Mouse (Mus musculus): ENCODE results near the gene Cd83. TPM values are rescaled to one million over a fixed set of nuclear protein-coding genes. Genes with fewer than 3 reads are reported as not detected.

The Cd83 gene
- total RNA-seq, 1 experiment: 0.76 TPM

- H3K9ac ChIP-seq (ENCODE audit: insufficient read depth, low read depth, low read length, poor library complexity, severe bottlenecking): no peak overlapping the region
- no peak for TF ChIP-seq ZC3H11A (IDR thresholded peaks at IDR 0.05; ENCODE audit: borderline replicate concordance, low read depth, low read length)
- TF ChIP-seq HCFC1 (IDR thresholded peaks at IDR 0.05; ENCODE audit: borderline replicate concordance, insufficient read depth, low read length): no peak
- TF ChIP-seq CHD2 (IDR thresholded peaks at IDR 0.05; ENCODE audit: low read depth, low read length): no peak
- no peak for TF ChIP-seq MAFK (IDR thresholded peaks at IDR 0.05; ENCODE audit: insufficient read depth, low read depth, low read length)
- TF ChIP-seq ZNF384 (IDR thresholded peaks at IDR 0.05; ENCODE audit: low read depth, low read length): no peak
- peaks cover 0 to 8% of the 10 kb centered on the region in 2 experiments; a peak in 1 of 4 replicates for H3K4me1 ChIP-seq (ENCODE audit: control insufficient read depth in 2 of 2, insufficient read depth in 2 of 2, low read length in 2 of 2, poor library complexity in 1 of 2)
- DNase-seq (ENCODE audit: low read depth, low spot score): no peak
- no peaks in the 10 kb centered on the region for H3K36me3 ChIP-seq (ENCODE audit: control insufficient read depth, insufficient read depth, low read length, poor library complexity, severe bottlenecking)
- H3K4me3 ChIP-seq (ENCODE audit: insufficient read depth in 1 of 2, low read depth in 1 of 2, low read length in 2 of 2, poor library complexity in 1 of 2, severe bottlenecking in 1 of 2): no peak overlapping the region
- H3K9me3 ChIP-seq (ENCODE audit: control insufficient read depth, insufficient read depth, low read depth, low read length): no peaks in the 10 kb centered on the region
- no peak overlapping the region for H3K27ac ChIP-seq (ENCODE audit: insufficient read depth, low read depth, low read length, poor library complexity, severe bottlenecking)
- in situ Hi-C loops (cut with MboI; ENCODE audit: low sequenced_read_pairs in 2 of 2, unreplicated experiment in 2 of 2): no loop called here
Observed at GRCm38 (mm10) chr13:43766786-43767680, 17.5 kb upstream of the Cd83 start.

- no peaks in the 10 kb centered on the region for H3K9me3 ChIP-seq (ENCODE audit: control insufficient read depth, insufficient read depth, low read depth, low read length)
- H3K9ac ChIP-seq (ENCODE audit: insufficient read depth, low read depth, low read length, poor library complexity, severe bottlenecking): no peak overlapping the region
- DNase-seq (ENCODE audit: low read depth, low spot score): no peak
- TF ChIP-seq ZC3H11A (IDR thresholded peaks at IDR 0.05; ENCODE audit: borderline replicate concordance, low read depth, low read length) (no peak), MAFK (IDR thresholded peaks at IDR 0.05; ENCODE audit: insufficient read depth, low read depth, low read length) (no peak), ZNF384 (IDR thresholded peaks at IDR 0.05; ENCODE audit: low read depth, low read length) (no peak), HCFC1 (IDR thresholded peaks at IDR 0.05; ENCODE audit: borderline replicate concordance, insufficient read depth, low read length) (no peak), CHD2 (IDR thresholded peaks at IDR 0.05; ENCODE audit: low read depth, low read length) (no peak)
- H3K27ac ChIP-seq (ENCODE audit: insufficient read depth, low read depth, low read length, poor library complexity, severe bottlenecking): no peak overlapping the region
- H3K4me1 ChIP-seq (ENCODE audit: control insufficient read depth in 2 of 2, insufficient read depth in 2 of 2, low read length in 2 of 2, poor library complexity in 1 of 2): peaks cover 0 to 2% of the 10 kb centered on the region in 2 experiments; a peak in 1 of 4 replicates
- H3K4me3 ChIP-seq (ENCODE audit: insufficient read depth in 1 of 2, low read depth in 1 of 2, low read length in 2 of 2, poor library complexity in 1 of 2, severe bottlenecking in 1 of 2): no peak overlapping the region
- in situ Hi-C loops (cut with MboI; ENCODE audit: low sequenced_read_pairs in 2 of 2, unreplicated experiment in 2 of 2): no loop called here
- H3K36me3 ChIP-seq (ENCODE audit: control insufficient read depth, insufficient read depth, low read length, poor library complexity, severe bottlenecking): no peaks in the 10 kb centered on the region
Observed at GRCm38 (mm10) chr13:43773020-43773419, 11.6 kb upstream of the Cd83 start.

- DNase-seq (ENCODE audit: low read depth, low spot score): no peak
- in situ Hi-C loops (cut with MboI; ENCODE audit: low sequenced_read_pairs in 2 of 2, unreplicated experiment in 2 of 2): no loop called here
- no peak overlapping the region for H3K4me3 ChIP-seq (ENCODE audit: insufficient read depth in 1 of 2, low read depth in 1 of 2, low read length in 2 of 2, poor library complexity in 1 of 2, severe bottlenecking in 1 of 2)
- no peak overlapping the region for H3K27ac ChIP-seq (ENCODE audit: insufficient read depth, low read depth, low read length, poor library complexity, severe bottlenecking)
- no peaks in the 10 kb centered on the region for H3K36me3 ChIP-seq (ENCODE audit: control insufficient read depth, insufficient read depth, low read length, poor library complexity, severe bottlenecking)
- H3K9ac ChIP-seq (ENCODE audit: insufficient read depth, low read depth, low read length, poor library complexity, severe bottlenecking): no peak overlapping the region
- H3K9me3 ChIP-seq (ENCODE audit: control insufficient read depth, insufficient read depth, low read depth, low read length): no peaks in the 10 kb centered on the region
- no peak for TF ChIP-seq HCFC1 (IDR thresholded peaks at IDR 0.05; ENCODE audit: borderline replicate concordance, insufficient read depth, low read length)
- no peak for TF ChIP-seq ZNF384 (IDR thresholded peaks at IDR 0.05; ENCODE audit: low read depth, low read length)
- TF ChIP-seq ZC3H11A (IDR thresholded peaks at IDR 0.05; ENCODE audit: borderline replicate concordance, low read depth, low read length): no peak
- no peak for TF ChIP-seq MAFK (IDR thresholded peaks at IDR 0.05; ENCODE audit: insufficient read depth, low read depth, low read length)
- TF ChIP-seq CHD2 (IDR thresholded peaks at IDR 0.05; ENCODE audit: low read depth, low read length): no peak
- H3K4me1 ChIP-seq (ENCODE audit: control insufficient read depth in 2 of 2, insufficient read depth in 2 of 2, low read length in 2 of 2, poor library complexity in 1 of 2): peaks cover 0 to 2% of the 10 kb centered on the region in 2 experiments; a peak in 1 of 4 replicates
Observed at GRCm38 (mm10) chr13:43773965-43774566, 10.5 kb upstream of the Cd83 start.

GRCm38 (mm10) chr13:43774605-43775426 is 9.8 kb upstream of the Cd83 start:
- DNase-seq (ENCODE audit: low read depth, low spot score): no peak
- H3K27ac ChIP-seq (ENCODE audit: insufficient read depth, low read depth, low read length, poor library complexity, severe bottlenecking): no peak overlapping the region
- TF ChIP-seq MAFK (IDR thresholded peaks at IDR 0.05; ENCODE audit: insufficient read depth, low read depth, low read length) (no peak), HCFC1 (IDR thresholded peaks at IDR 0.05; ENCODE audit: borderline replicate concordance, insufficient read depth, low read length) (no peak), ZNF384 (IDR thresholded peaks at IDR 0.05; ENCODE audit: low read depth, low read length) (no peak), CHD2 (IDR thresholded peaks at IDR 0.05; ENCODE audit: low read depth, low read length) (no peak), ZC3H11A (IDR thresholded peaks at IDR 0.05; ENCODE audit: borderline replicate concordance, low read depth, low read length) (no peak)
- in situ Hi-C loops (cut with MboI; ENCODE audit: low sequenced_read_pairs in 2 of 2, unreplicated experiment in 2 of 2): no loop called here
- no peaks in the 10 kb centered on the region for H3K9me3 ChIP-seq (ENCODE audit: control insufficient read depth, insufficient read depth, low read depth, low read length)
- no peak overlapping the region for H3K4me3 ChIP-seq (ENCODE audit: insufficient read depth in 1 of 2, low read depth in 1 of 2, low read length in 2 of 2, poor library complexity in 1 of 2, severe bottlenecking in 1 of 2)
- H3K9ac ChIP-seq (ENCODE audit: insufficient read depth, low read depth, low read length, poor library complexity, severe bottlenecking): no peak overlapping the region
- no peaks in the 10 kb centered on the region for H3K36me3 ChIP-seq (ENCODE audit: control insufficient read depth, insufficient read depth, low read length, poor library complexity, severe bottlenecking)
- H3K4me1 ChIP-seq (ENCODE audit: control insufficient read depth in 2 of 2, insufficient read depth in 2 of 2, low read length in 2 of 2, poor library complexity in 1 of 2): peaks cover 0 to 2% of the 10 kb centered on the region in 2 experiments; a peak in 1 of 4 replicates

Data from ES-E14 (cell line).